8 mouse cellular contexts compared by ENCODE assay signal in the genomic region with DNA sequence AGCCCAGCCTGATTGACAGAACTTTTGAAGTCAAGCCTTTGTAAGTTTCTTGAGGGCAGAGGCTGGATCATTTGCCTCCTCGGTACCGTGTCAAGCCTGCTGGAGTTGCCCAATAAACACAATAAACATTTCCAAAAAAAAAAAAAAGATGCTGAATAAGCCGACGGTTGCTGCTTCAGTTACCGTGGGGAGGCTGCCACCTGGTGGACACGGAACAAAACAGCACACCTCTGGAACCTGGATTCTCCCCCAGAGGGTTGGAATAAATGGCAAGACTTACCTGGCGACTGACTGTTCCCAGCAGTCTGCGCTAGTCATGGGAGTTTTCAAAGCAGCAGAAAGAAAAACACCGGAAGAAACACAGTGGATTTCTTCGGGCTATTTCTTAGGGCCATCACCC.
DNase-seq lines count a peak whose midpoint lies in the region; ATAC-seq and TF ChIP-seq lines count a peak whose summit lies in the region.

No protein-coding gene starts in this region.

- H3K27me3 ChIP-seq in intestine, postnatal 0 days (replicated peaks; ENCODE audit: control insufficient read depth, insufficient read depth, low read length) = no peaks in the 10 kb centered on the region
- no peaks in the 10 kb centered on the region for H3K27me3 ChIP-seq in intestine, embryonic 15.5 days (replicated peaks)
- peaks cover 4% of the 10 kb centered on the region for H3K27me3 ChIP-seq in embryonic facial prominence, embryonic 14.5 days (replicated peaks; ENCODE audit: control insufficient read depth, insufficient read depth, low read length)
- no peaks in the 10 kb centered on the region; the same call in 1 of the 2 replicates for H3K27me3 ChIP-seq in hindbrain, embryonic 14.5 days (ENCODE audit: control insufficient read depth, insufficient read depth, low read length)
- no peaks in the 10 kb centered on the region for H3K27me3 ChIP-seq in testis, adult 2 months (ENCODE audit: control insufficient read depth, insufficient read depth, low read length)

- no peak for ATAC-seq in intestine, postnatal 0 days
- ATAC-seq in intestine, embryonic 15.5 days = no peak
- ATAC-seq in embryonic facial prominence, embryonic 14.5 days (ENCODE audit: low read depth) = no peak
- no peak; the same call in 1 of the 2 replicates for ATAC-seq in hindbrain, embryonic 14.5 days (ENCODE audit: low FRiP score)
- peak; percentile 88 for ATAC-seq in megakaryocyte progenitor cell, adult 5-6 weeks (replicated peaks; ENCODE audit: poor library complexity)

- H3K4me2 ChIP-seq in intestine, postnatal 0 days (replicated peaks; ENCODE audit: low read depth) = no peak overlapping the region
- H3K4me2 ChIP-seq in intestine, embryonic 15.5 days (replicated peaks) = no peak overlapping the region
- H3K4me2 ChIP-seq in embryonic facial prominence, embryonic 14.5 days (ENCODE audit: low read depth, low read length) = no peak overlapping the region
- no peak overlapping the region for H3K4me2 ChIP-seq in hindbrain, embryonic 14.5 days (replicated peaks)

- no peak for TF ChIP-seq POLR2A in testis, adult 2 months (IDR thresholded peaks at IDR 0.05; ENCODE audit: control insufficient read depth, low read depth, low read length)

- no peaks in the 10 kb centered on the region for H3K9me3 ChIP-seq in intestine, postnatal 0 days (ENCODE audit: control insufficient read depth)
- no peaks in the 10 kb centered on the region for H3K9me3 ChIP-seq in intestine, embryonic 15.5 days
- H3K9me3 ChIP-seq in embryonic facial prominence, embryonic 14.5 days (ENCODE audit: control insufficient read depth, low read length) = peaks cover 2% of the 10 kb centered on the region; the same call in 1 of the 2 replicates
- H3K9me3 ChIP-seq in hindbrain, embryonic 14.5 days (ENCODE audit: control insufficient read depth, low read length) = no peaks in the 10 kb centered on the region

- 7% methylated on average over 10 of the region's 10 CpGs for WGBS in intestine, postnatal 0 days
- 5% methylated on average over 10 of the region's 10 CpGs for whole genome bisulfite sequencing in intestine, embryonic 15.5 days
- WGBS in embryonic facial prominence, embryonic 14.5 days = 7% methylated on average over 10 of the region's 10 CpGs
- 9% methylated on average over 10 of the region's 10 CpGs for WGBS in hindbrain, embryonic 14.5 days

- H3K36me3 ChIP-seq in intestine, postnatal 0 days (ENCODE audit: control insufficient read depth, insufficient read depth) = no peaks in the 10 kb centered on the region
- no peaks in the 10 kb centered on the region for H3K36me3 ChIP-seq in intestine, embryonic 15.5 days
- H3K36me3 ChIP-seq in embryonic facial prominence, embryonic 14.5 days (ENCODE audit: control insufficient read depth, insufficient read depth, low read length) = no peaks in the 10 kb centered on the region
- H3K36me3 ChIP-seq in hindbrain, embryonic 14.5 days (replicated peaks; ENCODE audit: control insufficient read depth, insufficient read depth) = no peaks in the 10 kb centered on the region
- H3K36me3 ChIP-seq in testis, adult 2 months (ENCODE audit: control insufficient read depth, insufficient read depth, low read length) = no peaks in the 10 kb centered on the region

- no peaks in the 10 kb centered on the region for H3K4me1 ChIP-seq in intestine, postnatal 0 days (replicated peaks; ENCODE audit: control insufficient read depth, insufficient read depth, low read length)
- 0 out of 2 replicates have a peak, but pooled peaks cover 2% of the 10 kb centered on the region for H3K4me1 ChIP-seq in intestine, embryonic 15.5 days (replicated peaks)
- peaks cover 3% of the 10 kb centered on the region; the same call in 1 of the 2 replicates for H3K4me1 ChIP-seq in embryonic facial prominence, embryonic 14.5 days (ENCODE audit: control insufficient read depth, insufficient read depth, low read length)
- H3K4me1 ChIP-seq in hindbrain, embryonic 14.5 days (replicated peaks; ENCODE audit: control insufficient read depth, insufficient read depth, low read length) = no peaks in the 10 kb centered on the region
- H3K4me1 ChIP-seq in testis, adult 2 months (ENCODE audit: control insufficient read depth, insufficient read depth, low read length) = peaks cover 12% of the 10 kb centered on the region

- DNase-seq in brain, adult 2 months (ENCODE audit: low read depth, low spot score) = peak; percentile 82
- peak; percentile 72 for DNase-seq in embryonic facial prominence, embryonic 14.5 days (ENCODE audit: low spot score)
- DNase-seq in hindbrain, embryonic 14.5 days (ENCODE audit: low spot score) = peak; percentile 85
- DNase-seq in layer of hippocampus, postnatal 36 days = peak; percentile 31 to 33

- no peak overlapping the region for H3K9ac ChIP-seq in intestine, postnatal 0 days (ENCODE audit: low read depth, low read length)
- H3K9ac ChIP-seq in intestine, embryonic 15.5 days = no peak overlapping the region
- H3K9ac ChIP-seq in embryonic facial prominence, embryonic 14.5 days (ENCODE audit: low read depth, low read length) = no peak overlapping the region
- no peak overlapping the region for H3K9ac ChIP-seq in hindbrain, embryonic 14.5 days

- H3K27ac ChIP-seq in intestine, postnatal 0 days (ENCODE audit: low read depth, low read length) = no peak overlapping the region
- H3K27ac ChIP-seq in intestine, embryonic 15.5 days = no peak overlapping the region
- no peak overlapping the region for H3K27ac ChIP-seq in embryonic facial prominence, embryonic 14.5 days (replicated peaks; ENCODE audit: low read depth, low read length)
- no peak overlapping the region for H3K27ac ChIP-seq in hindbrain, embryonic 14.5 days
- H3K27ac ChIP-seq in testis, adult 2 months (ENCODE audit: control insufficient read depth, insufficient read depth, low read depth, low read length) = no peak overlapping the region

- no peak overlapping the region for H3K4me3 ChIP-seq in intestine, postnatal 0 days (ENCODE audit: low read depth, low read length)
- H3K4me3 ChIP-seq in intestine, embryonic 15.5 days (replicated peaks) = no peak overlapping the region
- H3K4me3 ChIP-seq in embryonic facial prominence, embryonic 14.5 days (ENCODE audit: low read depth, low read length) = no peak overlapping the region
- H3K4me3 ChIP-seq in hindbrain, embryonic 14.5 days (replicated peaks; ENCODE audit: low read length) = no peak overlapping the region
- H3K4me3 ChIP-seq in testis, adult 2 months (ENCODE audit: control insufficient read depth, low read depth, low read length) = no peak overlapping the region

- TF ChIP-seq CTCF in intestine, postnatal 0 days (IDR thresholded peaks at IDR 0.05; ENCODE audit: low read depth) = peak; percentile 89
- peak; percentile 81 for TF ChIP-seq CTCF in testis, adult 2 months (IDR thresholded peaks at IDR 0.05; ENCODE audit: control insufficient read depth, insufficient read depth, insufficient replicate concordance, low read depth, low read length)

Comparison
In these comparisons a context has a peak if more than half of its experiments do, and no peak if none do; other contexts are left out.
1. DNase-seq: peak in every context shown above with its lines; median percentile 85 in hindbrain, embryonic 14.5 days; 82 in brain, adult 2 months; 72 in embryonic facial prominence, embryonic 14.5 days; 32 in layer of hippocampus, postnatal 36 days.